Mouse (Mus musculus): Measurements from ENCODE around the gene Dynlt1a.
"Not testable (repeated sequence)": the region's sequence is repeated elsewhere in the genome, so short reads cannot be mapped to it uniquely, and the experiment has no call there.

- not testable (repeated sequence) for TF ChIP-seq CTCF (IDR thresholded peaks at IDR 0.05; ENCODE audit: low read depth, low read length); POLR2A (IDR thresholded peaks at IDR 0.05; ENCODE audit: extremely low read depth, insufficient read depth, low read length)
Observed at GRCm38 (mm10) chr17:6274693-6275092, 42.6 kb downstream of the Dynlt1a start.
